Mouse (Mus musculus) C2C12 (cell line): ENCODE data around the gene Hip1r. TPM values are rescaled to one million over a fixed set of nuclear protein-coding genes. Genes with fewer than 3 reads are reported as not detected.

Experiments
- H3K27me3 ChIP-seq: one replicate; pipeline ENCODE4 v1.6.1; 2011; ENCODE audit not compliant: control insufficient read depth, insufficient read depth, insufficient read length
- H3K36me3 ChIP-seq: one replicate; pipeline ENCODE4 v1.6.1; 2011; ENCODE audit not compliant: control insufficient read depth, insufficient read depth
- H3K4me3 ChIP-seq: one replicate; pipeline ENCODE4 v1.5.1; 2011; ENCODE audit warnings: mild to moderate bottlenecking, control low read depth; ENCODE audit not compliant: poor library complexity, insufficient read depth, severe bottlenecking
- H3K79me2 ChIP-seq: one replicate; pipeline ENCODE4 v1.6.1; 2011; ENCODE audit not compliant: control insufficient read depth, insufficient read depth
- H3K79me3 ChIP-seq: one replicate; pipeline ENCODE4 v1.6.1; 2011; ENCODE audit warnings: low read depth, control low read depth
- H3ac ChIP-seq: one replicate; pipeline ENCODE3; 2011; ENCODE audit warnings: low read depth; ENCODE audit not compliant: control insufficient read depth, insufficient read length
- CEBPB ChIP-seq: IDR thresholded peaks from one replicate; pipeline ENCODE4 v1.6.1; 2011; ENCODE audit warnings: low read depth, mild to moderate bottlenecking, control low read depth, moderate library complexity
- CTCF ChIP-seq: IDR thresholded peaks from one replicate; pipeline ENCODE4 v1.5.1; 2011; ENCODE audit not compliant: control insufficient read depth, insufficient read depth, insufficient read length
- FOSL1 ChIP-seq: IDR thresholded peaks from one replicate; pipeline ENCODE4 v1.8.0; 2011; ENCODE audit warnings: mild to moderate bottlenecking, low read length; ENCODE audit not compliant: poor library complexity, insufficient read depth, severe bottlenecking
- MAX ChIP-seq: IDR thresholded peaks from one replicate; pipeline ENCODE4 v1.6.1; 2011; ENCODE audit warnings: mild to moderate bottlenecking, control low read depth
- MYOD1 ChIP-seq: IDR thresholded peaks from one replicate; pipeline ENCODE4 v1.6.1; 2011; ENCODE audit warnings: low read depth; ENCODE audit not compliant: control insufficient read depth, insufficient read length
- MYOG ChIP-seq: IDR thresholded peaks from one replicate; pipeline ENCODE4 v1.6.1; 2011; ENCODE audit not compliant: control insufficient read depth, insufficient read length; ENCODE audit errors: extremely low read depth
- USF1 ChIP-seq: IDR thresholded peaks from one replicate; pipeline ENCODE4 v1.6.1; 2011; ENCODE audit warnings: low read depth, mild to moderate bottlenecking, control low read depth, moderate library complexity
- polyA plus RNA-seq: library from polyadenylated mRNA; unstranded; fragments of >200 nt; fragmentation: generic; extraction: Trizol; gene quantifications from one replicate; pipeline ENCODE4 v1.2.1, GENCODE M21; 2012; ENCODE audit warnings: missing spikeins

Gene Hip1r
- polyA plus RNA-seq, 1 experiment: 24.3 TPM

GRCm38 (mm10) chr5:123991321-123991720, 17.9 kb downstream of the Hip1r start:
- Histone ChIP-seq H3K27me3 (no peaks in the 10 kb centered on the region), H3K4me3 (no peak overlapping the region), H3ac (no peak overlapping the region), H3K36me3 (no peaks in the 10 kb centered on the region), H3K79me3 (peaks cover 4% of the 10 kb centered on the region), H3K79me2 (peaks cover 23% of the 10 kb centered on the region)
- TF ChIP-seq MYOG: no peak
- TF ChIP-seq USF1: no peak
- TF ChIP-seq MAX: no peak
- TF ChIP-seq CTCF: no peak
- no peak for TF ChIP-seq MYOD1
- no peak for TF ChIP-seq CEBPB
- TF ChIP-seq FOSL1: no peak

- H3K4me3 ChIP-seq: no peak overlapping the region
- TF ChIP-seq FOSL1 (no peak), MYOG (no peak), CTCF (no peak), CEBPB (no peak), MYOD1 (peak; percentile 74), USF1 (no peak), MAX (no peak)
- H3K36me3 ChIP-seq: no peaks in the 10 kb centered on the region
- H3ac ChIP-seq: peak overlapping the region; percentile 39
- no peaks in the 10 kb centered on the region for H3K27me3 ChIP-seq
- peaks cover 14% of the 10 kb centered on the region for H3K79me2 ChIP-seq
- H3K79me3 ChIP-seq: peaks cover 1% of the 10 kb centered on the region
Observed at GRCm38 (mm10) chr5:123992193-123992637, 18.8 kb downstream of the Hip1r start.

GRCm38 (mm10) chr5:123992794-123993193, 19.4 kb downstream of the Hip1r start:
- H3K79me2 ChIP-seq: peaks cover 10% of the 10 kb centered on the region
- H3ac ChIP-seq: peak overlapping the region; percentile 39
- H3K79me3 ChIP-seq: peaks cover 1% of the 10 kb centered on the region
- no peaks in the 10 kb centered on the region for H3K36me3 ChIP-seq
- TF ChIP-seq MYOD1 (no peak), MAX (no peak), MYOG (no peak), FOSL1 (no peak), CTCF (peak; percentile 73), CEBPB (no peak), USF1 (no peak)
- H3K27me3 ChIP-seq: no peaks in the 10 kb centered on the region
- H3K4me3 ChIP-seq: no peak overlapping the region

- Histone ChIP-seq H3K79me3 (no peaks in the 10 kb centered on the region), H3K27me3 (no peaks in the 10 kb centered on the region), H3K36me3 (no peaks in the 10 kb centered on the region), H3K79me2 (peaks cover 8% of the 10 kb centered on the region), H3ac (no peak overlapping the region), H3K4me3 (no peak overlapping the region)
- TF ChIP-seq CEBPB (no peak), USF1 (no peak), FOSL1 (no peak), MYOD1 (no peak), CTCF (no peak), MAX (no peak), MYOG (no peak)
Observed at GRCm38 (mm10) chr5:123993263-123994036, 20.0 kb downstream of the Hip1r start.

GRCm38 (mm10) chr5:123994468-123994867, 21.0 kb downstream of the Hip1r start:
- H3K79me3 ChIP-seq: no peaks in the 10 kb centered on the region

More at GRCm38 (mm10) chr5:123994468-123994867, 21.0 kb downstream of the Hip1r start:
- H3K4me3 ChIP-seq: no peak overlapping the region
- H3K79me2 ChIP-seq: no peaks in the 10 kb centered on the region
- H3K27me3 ChIP-seq: no peaks in the 10 kb centered on the region
- no peak overlapping the region for H3ac ChIP-seq
- TF ChIP-seq MAX (no peak), FOSL1 (no peak), CEBPB (no peak), USF1 (no peak), CTCF (no peak), MYOD1 (no peak), MYOG (no peak)
- no peaks in the 10 kb centered on the region for H3K36me3 ChIP-seq
